Mouse (Mus musculus) gastrocnemius, adult 8-10 months (tissue): ENCODE results near the gene Galnt16. TPM values are rescaled to one million over a fixed set of nuclear protein-coding genes. Genes with fewer than 3 reads are reported as not detected.

ENCODE experiments used
- DNase-seq, 2 experiments: peaks; one replicate each; pipeline ENCODE4 v3.0.0; 2022; ENCODE audit warnings: low spot score in 2 of 2
- total RNA-seq, 4 experiments: library from RNA; stranded (reverse); gene quantifications; 2 replicates each; pipeline ENCODE4 v1.2.4; 2022

Gene Galnt16
- 1 to 10 TPM; 1.6 to 2.4 (median 1.8) TPM for total RNA-seq

DNA sequence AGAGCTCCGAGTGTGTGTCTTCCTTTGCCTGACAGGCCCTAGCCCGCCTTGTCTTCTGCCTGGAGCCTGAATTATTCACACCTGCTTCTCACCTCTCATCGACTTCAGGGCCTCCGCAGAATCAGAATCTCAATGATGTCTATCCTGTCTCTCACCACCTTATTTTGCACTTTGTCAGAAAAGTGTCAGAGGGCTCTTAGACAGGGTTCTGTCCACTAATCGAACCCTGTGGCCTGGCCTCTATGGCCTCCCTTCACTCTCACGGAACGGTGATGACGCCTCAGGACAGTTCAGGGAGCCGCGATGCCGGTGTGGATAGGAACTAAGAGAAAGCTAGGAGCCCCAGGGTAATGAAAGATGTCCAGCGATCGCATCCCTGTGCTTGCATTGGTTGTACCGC, at the start of gene Galnt16:
Gene Galnt16 (plus strand): TSS at position 301 of the 400 bp plus-strand sequence.
- no peak for DNase-seq

DNA sequence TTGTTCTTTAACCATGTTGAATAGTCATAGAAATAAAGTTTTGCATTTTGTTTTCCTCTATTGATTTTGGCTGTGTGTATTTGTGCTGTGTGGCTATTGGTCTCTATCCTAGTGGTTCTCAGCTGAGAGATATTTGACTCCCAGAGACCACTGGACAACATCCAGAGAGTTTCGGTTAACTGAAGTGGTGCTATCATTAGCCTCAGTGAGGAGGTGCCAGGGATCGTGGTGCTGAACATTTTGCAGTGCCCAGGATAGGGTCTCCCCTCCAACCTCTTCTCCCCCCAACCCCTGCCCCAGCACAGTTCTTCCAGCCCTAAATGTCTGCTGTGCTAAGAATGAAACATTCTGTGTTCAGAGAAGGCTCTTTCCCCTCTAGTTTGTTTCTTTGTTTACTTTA, 47.9 kb upstream of the Galnt16 start:
- DNase-seq: peak; percentile 28 to 38

DNA sequence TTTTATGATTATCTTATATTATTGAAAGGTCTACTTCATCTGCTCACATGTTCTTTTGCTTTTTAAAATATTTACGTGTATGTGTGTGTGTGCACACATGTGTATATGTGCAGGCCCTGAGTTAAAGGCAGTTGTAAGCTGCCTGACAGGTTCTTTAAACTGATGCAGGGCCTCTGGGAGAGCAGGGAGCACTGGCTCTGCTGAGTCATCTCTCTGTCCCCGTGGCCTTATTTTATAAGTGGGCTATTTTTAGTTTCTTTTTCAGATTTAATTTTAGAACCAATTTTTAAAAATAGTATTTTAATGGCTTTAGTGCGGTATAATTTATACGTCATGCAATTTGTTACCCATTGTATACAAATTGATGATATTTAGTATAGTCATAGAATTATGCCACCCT, 46.2 kb upstream of the Galnt16 start:
- DNase-seq: peak in 1 of 2 experiments; percentile 26

DNA sequence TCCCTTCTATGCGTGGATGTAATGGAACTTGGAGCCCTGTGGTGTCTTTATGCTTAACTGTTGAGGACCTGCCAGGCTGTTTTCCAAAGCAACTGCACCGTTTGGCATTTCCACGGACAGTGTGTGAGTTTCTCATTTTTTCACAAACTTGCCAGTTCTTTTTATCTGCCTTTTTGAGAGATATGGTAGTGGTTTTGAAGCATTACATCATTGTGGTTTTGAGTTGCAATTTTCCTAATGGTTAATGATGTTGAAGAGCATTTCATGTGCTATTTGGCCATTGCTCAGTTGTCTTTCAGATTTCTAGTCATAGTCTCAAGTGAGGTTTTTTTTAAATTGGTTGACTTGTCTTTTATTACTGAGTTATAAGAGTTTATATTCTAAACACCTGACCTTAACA, 44.3 kb upstream of the Galnt16 start:
- DNase-seq: no peak

DNA sequence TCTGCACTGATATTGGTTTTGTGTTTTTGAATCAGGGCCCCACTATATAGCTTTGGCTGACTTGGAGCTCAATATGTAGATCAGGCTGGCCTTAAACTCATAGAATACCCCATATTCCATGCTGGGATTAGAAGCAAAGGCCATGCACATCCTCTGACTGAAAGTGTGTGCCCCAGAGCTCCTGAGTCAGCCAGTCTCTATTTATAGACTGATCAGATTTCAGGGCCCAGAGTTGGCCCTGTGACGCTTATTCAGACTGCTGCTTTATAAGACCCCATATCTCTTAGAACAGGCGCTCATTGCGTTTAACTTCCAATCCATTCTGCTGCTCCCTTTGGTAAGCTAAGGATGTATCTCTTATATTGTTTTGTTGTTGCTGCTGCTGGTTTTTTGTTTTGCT, 38.1 kb upstream of the Galnt16 start:
- peak in 1 of 2 experiments; percentile 35 for DNase-seq

DNA sequence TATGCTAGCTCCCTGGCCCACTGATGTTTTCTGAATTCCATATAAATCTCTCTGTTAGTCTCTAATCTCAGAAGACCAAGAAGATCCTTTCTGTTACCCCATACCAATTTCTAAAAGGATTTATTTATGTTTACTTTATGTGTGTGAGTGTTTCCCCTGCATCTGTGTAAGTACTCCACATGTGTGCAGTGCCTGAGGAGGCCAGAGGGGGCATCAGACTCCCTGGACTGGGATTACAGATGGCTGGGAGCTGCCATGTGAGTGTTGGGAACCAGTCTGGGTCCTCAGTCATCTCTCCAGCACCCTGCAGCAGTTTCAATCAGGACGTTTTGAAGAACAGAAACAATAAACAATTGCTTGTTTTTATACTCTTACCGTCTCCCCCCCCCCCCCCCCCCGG, 34.7 kb upstream of the Galnt16 start:
- DNase-seq: no peak

DNA sequence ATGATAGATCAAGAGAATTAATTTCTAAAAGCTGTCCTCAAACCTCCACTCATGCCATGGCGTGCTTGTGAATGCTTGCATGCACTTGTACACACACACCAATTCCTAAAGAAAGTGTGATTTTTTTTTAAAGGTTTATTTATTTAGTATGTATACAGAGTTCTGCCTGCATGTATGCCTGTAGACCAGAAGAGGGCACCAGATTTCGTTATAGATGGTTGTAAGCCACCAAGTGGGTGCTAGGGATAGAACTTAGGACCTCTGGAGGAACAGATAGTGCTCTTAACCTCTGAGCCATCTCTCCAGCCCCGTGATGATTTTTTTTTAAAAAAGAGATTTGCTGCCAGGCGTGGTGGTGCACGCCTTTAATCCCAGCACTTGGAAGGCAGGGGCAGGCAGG, 24.8 kb upstream of the Galnt16 start:
- no peak for DNase-seq

DNA sequence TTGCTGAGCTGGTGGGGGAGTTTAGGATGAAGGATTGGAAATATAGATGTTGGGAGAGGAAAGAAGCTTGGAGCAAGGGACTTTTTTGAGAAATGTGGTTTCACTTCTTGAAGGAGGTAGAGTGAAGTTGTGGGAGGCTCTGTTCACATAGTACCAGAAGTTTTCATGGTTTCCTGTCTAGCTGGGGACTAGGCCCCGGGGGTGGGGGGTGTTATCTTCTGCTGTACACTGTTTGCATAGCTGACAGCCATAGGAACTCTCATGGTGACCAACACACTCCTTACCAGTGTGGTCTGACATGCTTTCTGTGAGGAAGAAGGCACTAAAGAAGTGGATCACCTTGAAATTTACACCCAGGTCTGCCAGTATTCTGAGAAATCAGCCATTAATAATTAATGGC, 22.4 kb upstream of the Galnt16 start:
- DNase-seq: no peak

DNA sequence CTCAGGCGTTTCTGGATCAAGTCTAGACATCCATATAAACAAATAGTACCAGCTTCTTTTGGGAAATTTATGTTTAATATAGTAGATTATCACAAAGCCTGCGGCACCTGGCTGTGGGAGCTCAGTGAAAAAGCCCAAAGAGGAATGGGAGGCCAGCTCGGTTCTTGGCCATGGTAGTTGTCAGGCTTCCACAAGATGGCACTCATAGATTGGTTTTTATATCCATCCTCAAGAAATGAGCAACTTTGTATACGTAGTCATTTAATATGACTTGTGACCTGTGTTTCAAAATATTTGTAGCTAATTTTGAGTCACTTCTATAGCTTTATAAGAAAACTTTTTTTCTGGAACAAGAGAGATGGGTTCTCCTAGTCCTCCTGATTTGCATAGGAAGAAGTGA, 19.7 kb upstream of the Galnt16 start:
- DNase-seq: no peak

DNA sequence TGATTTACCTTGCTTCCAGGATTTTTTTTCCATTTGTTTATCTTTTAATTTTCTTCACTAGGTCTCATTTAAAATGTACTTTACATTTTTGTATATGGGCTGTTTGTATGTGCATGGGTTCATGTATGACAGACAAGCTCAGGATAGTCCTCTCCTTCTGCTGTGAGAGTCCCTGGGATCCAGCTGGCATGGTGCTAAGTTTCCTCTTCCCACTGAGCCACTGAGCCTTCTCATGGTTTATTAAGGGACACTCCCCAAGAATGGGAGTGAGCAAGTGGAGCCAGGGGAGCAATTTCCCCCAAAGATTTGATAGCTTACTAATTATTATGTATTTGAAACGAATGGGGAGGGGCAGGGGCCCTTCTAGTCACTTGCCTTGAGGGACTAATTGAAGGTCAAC, 17.6 kb upstream of the Galnt16 start:
- DNase-seq: no peak

DNA sequence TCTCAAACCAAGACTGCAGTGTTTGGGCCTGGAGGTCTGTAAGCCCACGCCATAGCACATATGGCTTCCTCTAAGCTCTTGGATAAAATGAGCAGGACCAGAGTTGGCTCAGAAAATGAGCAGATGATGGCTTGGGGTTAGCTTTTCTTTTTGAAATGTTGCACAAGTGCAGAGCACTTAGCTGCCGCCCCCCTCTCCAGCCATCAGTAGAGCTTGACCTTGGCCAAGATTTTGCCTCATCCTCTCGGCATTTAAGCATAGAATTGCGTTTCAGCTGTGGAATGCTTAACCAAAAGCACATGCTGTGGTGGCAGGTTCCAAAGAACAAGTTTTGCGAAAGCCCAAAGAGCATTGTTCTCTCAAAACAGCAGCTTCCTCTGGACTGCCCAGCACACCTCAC, 13.4 kb upstream of the Galnt16 start:
- DNase-seq: peak in 1 of 2 experiments; percentile 17

DNA sequence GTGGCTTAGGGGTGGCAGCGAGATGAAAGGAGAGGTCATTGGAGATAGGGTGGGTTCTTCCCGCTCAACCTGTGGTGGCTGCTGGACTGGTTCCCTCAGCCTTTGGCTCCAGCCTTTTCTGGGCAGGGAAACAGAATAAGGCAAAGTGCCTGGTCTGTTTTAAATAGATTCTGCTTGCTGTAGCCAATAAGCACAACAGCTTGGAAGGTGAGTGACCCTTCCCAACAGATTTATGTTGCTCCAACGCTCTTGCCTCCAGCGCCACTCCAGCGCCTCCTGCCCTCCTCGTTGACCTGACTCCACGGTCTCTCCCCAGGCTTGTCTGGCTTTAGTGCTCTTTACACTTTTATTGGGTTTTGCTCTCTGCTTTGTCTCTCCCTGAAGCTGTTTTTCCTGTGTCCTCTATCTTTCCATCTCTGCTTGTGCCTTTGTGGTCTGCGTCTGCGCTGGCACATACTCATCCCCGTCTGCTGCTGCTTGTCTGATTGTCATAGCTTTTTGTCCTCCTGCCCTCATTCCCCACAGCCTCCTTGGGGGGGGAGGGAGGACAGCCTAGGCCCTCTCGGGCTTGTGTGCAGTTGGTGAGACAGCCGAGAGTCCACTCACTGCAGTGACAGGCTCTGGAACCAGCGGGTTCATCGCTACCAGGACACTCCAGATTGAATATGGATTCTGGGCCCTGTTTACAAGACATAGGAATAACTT, 10.9 kb upstream of the Galnt16 start:
- peak; percentile 57 to 64 for DNase-seq

DNA sequence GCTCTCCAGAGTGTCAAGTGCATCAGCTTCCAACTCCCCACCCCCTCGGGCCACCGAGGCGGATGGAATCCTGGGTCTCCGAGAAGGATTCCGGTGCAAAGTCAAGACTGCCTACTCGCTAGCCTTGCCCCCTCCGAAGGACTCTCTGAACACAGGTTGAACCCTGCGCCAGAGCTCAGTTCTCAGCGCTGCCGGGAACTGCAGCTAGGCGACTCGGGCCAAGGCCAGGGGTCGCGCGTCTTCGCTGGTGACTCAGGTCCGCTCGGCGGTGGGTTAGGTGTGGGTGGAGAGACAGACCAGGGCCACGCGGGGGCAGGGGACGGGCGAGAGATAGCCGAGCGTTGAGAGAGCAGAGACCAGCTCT, 298 bp downstream of the Galnt16 start:
- DNase-seq: no peak

DNA sequence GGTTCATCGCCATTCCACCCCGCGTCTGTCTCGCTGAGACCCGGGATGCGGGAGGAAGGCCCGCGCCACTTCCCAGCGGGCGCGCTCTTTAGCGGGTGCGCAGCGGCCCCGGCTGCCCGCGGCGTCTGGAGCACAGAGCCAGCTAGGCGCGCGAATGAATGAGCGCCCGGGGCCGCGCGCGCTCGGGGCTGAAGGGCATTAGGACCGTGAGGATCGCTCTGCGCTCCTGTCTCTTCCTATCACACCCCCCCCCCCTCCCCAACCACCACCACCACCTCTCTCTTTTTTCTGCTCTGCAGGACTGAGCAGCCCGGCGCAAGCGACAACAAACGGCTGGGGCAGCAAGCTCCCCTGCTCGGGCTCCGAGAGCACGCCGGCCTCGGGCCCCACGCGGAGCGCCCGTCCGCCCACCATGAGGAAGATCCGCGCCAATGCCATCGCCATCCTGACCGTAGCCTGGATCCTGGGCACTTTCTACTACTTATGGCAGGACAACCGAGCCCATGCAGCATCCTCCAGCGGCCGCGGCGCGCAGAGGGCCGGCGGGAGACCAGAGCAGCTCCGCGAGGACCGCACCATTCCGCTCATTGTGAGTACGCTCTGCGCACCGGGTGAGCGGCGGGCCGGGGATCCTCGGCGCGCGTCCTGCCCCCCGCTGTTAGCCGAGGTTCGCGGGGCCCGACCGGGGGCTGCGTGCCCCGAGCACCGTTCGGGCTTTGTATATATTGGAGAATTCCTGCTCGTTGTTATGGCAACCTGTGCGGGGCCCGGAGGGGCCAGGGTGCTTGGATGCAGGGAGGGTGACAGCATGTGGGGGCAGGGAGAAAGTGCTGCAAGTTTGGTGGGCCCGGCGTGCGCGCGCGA, 912 bp downstream of the Galnt16 start:
- no peak for DNase-seq

DNA sequence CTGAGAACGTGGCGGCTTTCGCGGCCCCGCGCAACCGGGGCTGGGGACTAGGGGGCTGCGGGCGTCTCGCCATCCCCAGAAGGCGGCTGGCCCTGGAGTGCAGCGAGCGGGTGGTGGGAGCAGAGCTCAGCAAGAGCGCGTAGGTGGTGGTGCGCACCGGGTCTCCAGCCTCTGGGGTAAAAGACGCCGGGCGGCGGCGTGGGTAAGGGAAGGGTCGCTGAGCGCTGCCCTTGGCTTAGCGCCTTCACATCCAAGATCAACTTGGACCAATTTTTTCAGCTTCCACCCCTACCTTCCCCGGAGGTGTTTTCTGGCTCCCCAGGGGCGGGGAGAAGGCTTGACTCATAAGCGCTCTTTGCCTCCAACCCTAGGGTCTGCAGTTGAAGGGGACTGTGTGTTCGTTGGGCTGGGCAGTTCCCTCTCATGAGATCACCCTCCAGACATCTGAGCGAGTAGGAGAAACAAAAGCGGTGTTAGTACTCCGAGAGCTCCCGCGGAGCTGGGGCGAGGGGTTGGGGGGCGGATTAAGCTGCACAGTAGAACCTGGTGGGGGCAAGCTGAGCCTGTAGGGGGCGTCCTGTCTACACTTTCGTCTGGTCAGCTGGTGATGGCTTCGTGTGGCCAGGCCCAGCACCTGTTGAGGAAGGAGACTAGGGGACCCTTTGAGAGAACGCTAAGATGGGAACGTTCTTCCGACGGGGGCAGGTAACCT, 1.7 kb downstream of the Galnt16 start:
- peak in 1 of 2 experiments; percentile 15 for DNase-seq

DNA sequence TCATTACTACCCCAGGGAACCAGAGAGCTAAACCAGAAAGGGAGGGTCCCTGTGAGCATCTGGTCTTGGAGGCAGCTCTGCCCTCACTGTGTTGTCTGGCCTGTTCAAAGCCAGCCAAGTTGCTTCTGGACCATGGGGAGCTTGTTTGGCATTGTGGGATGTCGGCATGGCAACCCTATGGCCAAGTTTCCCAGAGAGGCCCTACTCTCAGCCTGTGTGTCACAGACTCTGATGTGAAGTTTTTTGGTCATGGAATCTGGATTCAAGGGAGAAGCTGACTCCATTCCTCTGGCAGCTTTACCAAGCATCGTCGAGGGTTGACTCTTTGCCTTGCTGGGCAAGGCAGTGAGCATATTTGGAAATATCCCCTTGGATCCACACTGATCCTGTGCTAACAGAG, 3.9 kb downstream of the Galnt16 start:
- peak; percentile 33 to 46 for DNase-seq

DNA sequence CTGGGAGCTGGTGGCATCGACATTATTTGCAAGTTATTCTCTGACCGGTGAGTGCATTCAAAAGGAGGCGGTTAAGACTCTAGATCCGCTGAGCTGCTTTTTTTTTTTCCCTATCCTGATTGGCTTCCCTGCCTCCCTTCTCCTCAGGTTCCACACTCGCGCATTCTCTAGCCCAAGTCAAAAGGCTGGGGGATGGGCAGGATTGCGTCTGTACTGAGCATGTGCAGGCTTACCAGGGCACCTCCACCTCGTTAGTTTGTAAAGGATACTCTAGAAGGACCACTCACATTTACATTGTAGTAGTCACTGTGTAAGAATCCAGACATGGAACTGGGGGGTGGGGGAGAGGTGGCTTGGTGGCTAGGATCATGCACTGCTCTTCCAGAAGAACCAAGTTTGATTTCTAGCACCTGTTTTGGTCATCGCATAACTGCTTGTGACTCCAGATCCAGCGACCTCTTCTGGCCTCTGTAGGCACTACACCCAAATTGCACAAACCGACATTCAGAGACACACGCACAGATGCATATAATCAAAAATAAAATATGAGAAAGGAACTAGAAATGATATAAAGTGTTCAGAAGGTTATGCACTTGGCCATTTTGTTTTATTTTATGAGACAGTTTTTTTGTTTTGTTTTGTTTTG, 6.3 kb downstream of the Galnt16 start:
- DNase-seq: no peak

DNA sequence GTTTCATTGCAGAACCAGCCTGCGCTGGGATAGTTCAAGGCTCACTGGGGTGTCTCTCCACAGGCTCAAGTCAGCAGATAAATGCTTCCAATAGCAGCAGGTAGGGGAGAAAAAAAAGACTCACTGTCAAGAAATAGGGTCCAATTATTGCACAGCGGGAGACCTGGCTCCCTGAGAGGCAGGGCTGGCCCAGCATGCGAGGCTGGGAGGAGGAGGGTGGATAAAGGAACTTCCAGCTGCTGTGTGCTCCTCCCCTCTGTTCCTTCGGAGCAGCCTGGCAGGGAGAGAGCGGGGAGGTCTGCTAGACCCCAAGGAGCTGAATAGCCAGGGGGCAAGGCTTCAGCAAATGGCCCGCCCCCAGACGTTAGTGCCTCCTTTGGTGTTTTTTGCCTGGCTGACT, 7.4 kb downstream of the Galnt16 start:
- DNase-seq: no peak

DNA sequence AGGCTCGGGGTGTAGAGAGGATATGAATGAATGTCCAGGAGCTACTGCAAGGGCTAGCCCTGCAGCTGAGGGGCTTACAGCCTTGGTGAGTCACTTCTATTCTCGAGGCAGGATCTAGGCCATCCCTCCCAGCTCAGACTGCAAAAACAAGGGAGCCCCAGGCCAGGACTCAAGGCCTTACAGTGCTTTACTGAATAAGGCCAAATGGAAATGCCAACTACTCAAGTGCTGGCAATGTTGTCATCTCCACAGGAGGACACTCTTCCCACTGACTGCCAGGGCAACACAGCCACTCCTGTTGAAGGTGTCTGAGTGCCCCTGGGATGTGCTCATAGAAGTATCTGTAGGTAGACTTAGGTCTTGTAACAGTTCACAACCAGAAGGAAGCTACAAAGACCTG, 8.4 kb downstream of the Galnt16 start:
- DNase-seq: no peak

DNA sequence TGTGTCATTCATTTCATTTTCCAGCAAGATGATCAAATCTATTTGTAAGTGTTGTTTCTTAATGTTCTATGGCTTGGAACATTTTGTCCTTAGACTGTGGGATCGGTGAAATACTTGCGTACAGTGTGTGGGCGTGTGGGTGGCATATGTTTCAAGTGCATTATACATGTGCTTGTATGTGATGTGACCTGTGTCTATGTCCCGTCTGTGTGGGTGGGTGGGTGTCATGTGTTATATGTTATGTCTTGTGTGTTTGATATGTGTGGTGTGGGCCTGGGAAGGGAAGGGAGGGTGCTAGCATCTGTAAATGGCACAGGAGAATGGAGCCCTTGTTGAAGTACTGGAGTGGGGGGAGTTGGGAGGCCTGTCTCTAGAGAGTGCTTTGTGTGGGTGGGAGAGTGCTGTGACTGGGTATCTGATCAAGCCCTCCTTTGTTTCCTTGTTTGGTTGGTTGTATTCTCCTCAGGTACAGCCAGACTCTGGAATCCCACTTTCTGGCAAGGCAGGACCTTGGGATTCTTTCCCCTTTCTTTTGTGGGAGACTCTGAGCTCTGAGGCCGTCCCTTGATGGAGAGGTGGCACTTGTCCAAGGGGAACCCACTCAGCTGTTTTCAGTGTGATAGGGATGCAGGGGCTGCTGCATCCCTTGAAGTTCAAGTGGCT, 9.8 kb downstream of the Galnt16 start:
- no peak for DNase-seq

DNA sequence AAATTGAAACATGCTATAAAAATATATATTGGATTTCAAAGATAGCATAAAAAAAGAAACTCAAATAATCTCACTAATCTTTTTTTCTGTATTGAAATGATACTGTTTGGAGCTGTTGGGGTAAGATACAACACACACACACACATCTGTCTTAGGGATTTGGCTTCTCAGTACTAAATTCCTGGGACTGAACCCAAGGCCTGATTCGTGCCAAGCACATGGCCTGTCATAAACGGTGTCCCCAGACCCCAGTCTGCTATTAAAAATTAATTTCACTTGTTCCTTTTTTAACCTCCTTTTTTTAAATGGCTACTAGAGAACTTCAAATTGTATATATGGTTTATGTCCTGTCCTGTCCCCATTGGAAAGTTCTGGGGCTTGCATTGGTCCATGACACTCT, 12.0 kb downstream of the Galnt16 start:
- no peak for DNase-seq
